Mouse (Mus musculus) brain, adult 2 months (tissue): ENCODE results near the gene Pcbp4.

Experiments used
- DNase-seq: peaks from one replicate; pipeline ENCODE4 v3.0.0; 2011; ENCODE audit warnings: low read depth, low spot score

Gene Pcbp4

GRCm38 (mm10) chr9:106453271-106454070 lies at the start of gene Pcbp4:
Gene Pcbp4, plus strand, starts transcription at chr9:106453291.
- DNase-seq = peak; percentile 85

- no peak for DNase-seq
These were observed 47.8 kb upstream of the Pcbp4 start for GRCm38 (mm10) chr9:106405275-106405674.

- DNase-seq = peak; percentile 78
These were observed 46.5 kb upstream of the Pcbp4 start for GRCm38 (mm10) chr9:106406443-106407078.

GRCm38 (mm10) chr9:106409096-106409495 lies 44.0 kb upstream of the Pcbp4 start:
- no peak for DNase-seq

- no peak for DNase-seq
These were observed 42.9 kb upstream of the Pcbp4 start for GRCm38 (mm10) chr9:106410086-106410650.

GRCm38 (mm10) chr9:106411091-106411594 lies 41.9 kb upstream of the Pcbp4 start:
- peak; percentile 86 for DNase-seq

- no peak for DNase-seq
These were observed 41.4 kb upstream of the Pcbp4 start for GRCm38 (mm10) chr9:106411729-106412128.

GRCm38 (mm10) chr9:106412210-106412609 lies 40.9 kb upstream of the Pcbp4 start:
- no peak for DNase-seq

GRCm38 (mm10) chr9:106413606-106414005 lies 39.5 kb upstream of the Pcbp4 start:
- no peak for DNase-seq

GRCm38 (mm10) chr9:106416826-106417225 lies 36.3 kb upstream of the Pcbp4 start:
- peak; percentile 84 for DNase-seq

GRCm38 (mm10) chr9:106417841-106418625 lies 35.1 kb upstream of the Pcbp4 start:
- DNase-seq = peak; percentile 97

- no peak for DNase-seq
These were observed 32.5 kb upstream of the Pcbp4 start for GRCm38 (mm10) chr9:106420608-106421007.

- DNase-seq = no peak
These were observed 31.8 kb upstream of the Pcbp4 start for GRCm38 (mm10) chr9:106421033-106421864.

- DNase-seq = peak; percentile 95
These were observed 31.3 kb upstream of the Pcbp4 start for GRCm38 (mm10) chr9:106421865-106422160.

- peak; percentile 68 for DNase-seq
These were observed 24.3 kb upstream of the Pcbp4 start for GRCm38 (mm10) chr9:106428719-106429220.

GRCm38 (mm10) chr9:106429221-106430014 lies 23.7 kb upstream of the Pcbp4 start, which contains the start of gene Rpl29:
Gene Rpl29, plus strand, starts transcription at chr9:106429454.
- peak; percentile 98 for DNase-seq

- DNase-seq = no peak
These were observed 23.2 kb upstream of the Pcbp4 start for GRCm38 (mm10) chr9:106430015-106430264.

GRCm38 (mm10) chr9:106433389-106433788 lies 19.7 kb upstream of the Pcbp4 start:
- DNase-seq = peak; percentile 78

GRCm38 (mm10) chr9:106436566-106436965 lies 16.5 kb upstream of the Pcbp4 start:
- DNase-seq = no peak

- DNase-seq = no peak
These were observed 10.4 kb upstream of the Pcbp4 start for GRCm38 (mm10) chr9:106442680-106443079.
